Mouse (Mus musculus): ENCODE measurements around the gene Prokr2. TPM values are rescaled to one million over a fixed set of nuclear protein-coding genes. Genes with fewer than 3 reads are reported as not detected.
A peak's percentile ranks its signal among the peaks of the same experiment; 100 is the strongest.

Gene Prokr2
- polyA plus RNA-seq, 1 experiment: not detected

- no peak overlapping the region for H3K4me3 ChIP-seq (ENCODE audit: insufficient read depth, low read length)
- TF ChIP-seq POLR2A (IDR thresholded peaks at IDR 0.05; ENCODE audit: borderline replicate concordance, low read depth, low read length) (no peak), CTCF (IDR thresholded peaks at IDR 0.05; ENCODE audit: low read depth, low read length) (no peak)
- H3K4me1 ChIP-seq (ENCODE audit: control insufficient read depth, insufficient read depth, low read length): no peaks in the 10 kb centered on the region
- H3K27ac ChIP-seq (ENCODE audit: insufficient read depth, low read depth, low read length): no peak overlapping the region
Measured at GRCm38 (mm10) chr2:132312616-132313015, 72.6 kb downstream of the Prokr2 start.

- no peak overlapping the region for H3K4me3 ChIP-seq (ENCODE audit: insufficient read depth, low read length)
- H3K27ac ChIP-seq (ENCODE audit: insufficient read depth, low read depth, low read length): no peak overlapping the region
- TF ChIP-seq POLR2A (IDR thresholded peaks at IDR 0.05; ENCODE audit: borderline replicate concordance, low read depth, low read length) (no peak), CTCF (IDR thresholded peaks at IDR 0.05; ENCODE audit: low read depth, low read length) (no peak)
- no peaks in the 10 kb centered on the region for H3K4me1 ChIP-seq (ENCODE audit: control insufficient read depth, insufficient read depth, low read length)
Measured at GRCm38 (mm10) chr2:132309398-132309930, 75.8 kb downstream of the Prokr2 start.

- H3K27ac ChIP-seq (ENCODE audit: insufficient read depth, low read depth, low read length): no peak overlapping the region
- no peaks in the 10 kb centered on the region for H3K4me1 ChIP-seq (ENCODE audit: control insufficient read depth, insufficient read depth, low read length)
- no peak overlapping the region for H3K4me3 ChIP-seq (ENCODE audit: insufficient read depth, low read length)
- TF ChIP-seq POLR2A (IDR thresholded peaks at IDR 0.05; ENCODE audit: borderline replicate concordance, low read depth, low read length): no peak
- no peak for TF ChIP-seq CTCF (IDR thresholded peaks at IDR 0.05; ENCODE audit: low read depth, low read length)
Measured at GRCm38 (mm10) chr2:132308829-132309228, 76.4 kb downstream of the Prokr2 start.

GRCm38 (mm10) chr2:132307213-132307843 is 77.9 kb downstream of the Prokr2 start:
- Histone ChIP-seq H3K4me1 (ENCODE audit: control insufficient read depth, insufficient read depth, low read length) (no peaks in the 10 kb centered on the region), H3K27ac (ENCODE audit: insufficient read depth, low read depth, low read length) (no peak overlapping the region), H3K4me3 (ENCODE audit: insufficient read depth, low read length) (no peak overlapping the region)
- TF ChIP-seq CTCF (IDR thresholded peaks at IDR 0.05; ENCODE audit: low read depth, low read length) (no peak), POLR2A (IDR thresholded peaks at IDR 0.05; ENCODE audit: borderline replicate concordance, low read depth, low read length) (no peak)

GRCm38 (mm10) chr2:132305988-132306387 is 79.3 kb downstream of the Prokr2 start:
- H3K4me3 ChIP-seq (ENCODE audit: insufficient read depth, low read length): no peak overlapping the region
- no peak overlapping the region for H3K27ac ChIP-seq (ENCODE audit: insufficient read depth, low read depth, low read length)
- H3K4me1 ChIP-seq (ENCODE audit: control insufficient read depth, insufficient read depth, low read length): no peaks in the 10 kb centered on the region
- TF ChIP-seq POLR2A (IDR thresholded peaks at IDR 0.05; ENCODE audit: borderline replicate concordance, low read depth, low read length) (no peak), CTCF (IDR thresholded peaks at IDR 0.05; ENCODE audit: low read depth, low read length) (peak; percentile 67)

GRCm38 (mm10) chr2:132305165-132305564 is 80.1 kb downstream of the Prokr2 start:
- no peak overlapping the region for H3K4me3 ChIP-seq (ENCODE audit: insufficient read depth, low read length)
- TF ChIP-seq CTCF (IDR thresholded peaks at IDR 0.05; ENCODE audit: low read depth, low read length): no peak
- TF ChIP-seq POLR2A (IDR thresholded peaks at IDR 0.05; ENCODE audit: borderline replicate concordance, low read depth, low read length): no peak
- no peaks in the 10 kb centered on the region for H3K4me1 ChIP-seq (ENCODE audit: control insufficient read depth, insufficient read depth, low read length)
- no peak overlapping the region for H3K27ac ChIP-seq (ENCODE audit: insufficient read depth, low read depth, low read length)

- Histone ChIP-seq H3K27ac (ENCODE audit: insufficient read depth, low read depth, low read length) (no peak overlapping the region), H3K4me3 (ENCODE audit: insufficient read depth, low read length) (no peak overlapping the region), H3K4me1 (ENCODE audit: control insufficient read depth, insufficient read depth, low read length) (no peaks in the 10 kb centered on the region)
- TF ChIP-seq CTCF (IDR thresholded peaks at IDR 0.05; ENCODE audit: low read depth, low read length): no peak
- no peak for TF ChIP-seq POLR2A (IDR thresholded peaks at IDR 0.05; ENCODE audit: borderline replicate concordance, low read depth, low read length)
Measured at GRCm38 (mm10) chr2:132301436-132301835, 83.8 kb downstream of the Prokr2 start.

- no peak overlapping the region for H3K4me3 ChIP-seq (ENCODE audit: insufficient read depth, low read length)
- H3K4me1 ChIP-seq (ENCODE audit: control insufficient read depth, insufficient read depth, low read length): peaks cover 4% of the 10 kb centered on the region
- no peak for TF ChIP-seq POLR2A (IDR thresholded peaks at IDR 0.05; ENCODE audit: borderline replicate concordance, low read depth, low read length)
- no peak for TF ChIP-seq CTCF (IDR thresholded peaks at IDR 0.05; ENCODE audit: low read depth, low read length)
- H3K27ac ChIP-seq (ENCODE audit: insufficient read depth, low read depth, low read length): no peak overlapping the region
Measured at GRCm38 (mm10) chr2:132298250-132298649, 87.0 kb downstream of the Prokr2 start.

GRCm38 (mm10) chr2:132293694-132294450 is 91.4 kb downstream of the Prokr2 start:
- H3K4me3 ChIP-seq (ENCODE audit: insufficient read depth, low read length): no peak overlapping the region
- peaks cover 17% of the 10 kb centered on the region for H3K4me1 ChIP-seq (ENCODE audit: control insufficient read depth, insufficient read depth, low read length)
- no peak overlapping the region for H3K27ac ChIP-seq (ENCODE audit: insufficient read depth, low read depth, low read length)
- TF ChIP-seq CTCF (IDR thresholded peaks at IDR 0.05; ENCODE audit: low read depth, low read length): no peak

- TF ChIP-seq POLR2A (IDR thresholded peaks at IDR 0.05; ENCODE audit: borderline replicate concordance, low read depth, low read length) (no peak), CTCF (IDR thresholded peaks at IDR 0.05; ENCODE audit: low read depth, low read length) (no peak)
- Histone ChIP-seq H3K4me3 (ENCODE audit: insufficient read depth, low read length) (no peak overlapping the region), H3K27ac (ENCODE audit: insufficient read depth, low read depth, low read length) (no peak overlapping the region), H3K4me1 (ENCODE audit: control insufficient read depth, insufficient read depth, low read length) (peaks cover 17% of the 10 kb centered on the region)
Measured at GRCm38 (mm10) chr2:132292083-132292482, 93.2 kb downstream of the Prokr2 start.

Data from bone marrow macrophage, adult 2 months (primary cell).